Mouse (Mus musculus): Measurements from ENCODE around the gene 2700097O09Rik.
A peak's percentile ranks its signal among the peaks of the same experiment; 100 is the strongest.
"Not testable (repeated sequence)": the region's sequence is repeated elsewhere in the genome, so short reads cannot be mapped to it uniquely, and the experiment has no call there.

2700097O09Rik gene

GRCm38 (mm10) chr12:55079726-55080600, at the start of gene 2700097O09Rik, which contains the start of gene Srp54a:
Gene 2700097O09Rik, minus strand, starts transcription at chr12:55080110.
Gene Srp54a, plus strand, starts transcription at chr12:55080262.
- peak; percentile 98 for DNase-seq

- DNase-seq = not testable (repeated sequence)
These were observed 44.8 kb upstream of the 2700097O09Rik start for GRCm38 (mm10) chr12:55124731-55125130.

GRCm38 (mm10) chr12:55124242-55124641, 44.3 kb upstream of the 2700097O09Rik start, which contains the start of gene Fam177a:
Gene Fam177a, plus strand, starts transcription at chr12:55124469.
- DNase-seq = not testable (repeated sequence)

- not testable (repeated sequence) for DNase-seq
These were observed 32.7 kb upstream of the 2700097O09Rik start for GRCm38 (mm10) chr12:55112616-55113015.

- DNase-seq = not testable (repeated sequence)
These were observed 12.2 kb upstream of the 2700097O09Rik start for GRCm38 (mm10) chr12:55092127-55092526.

- not testable (repeated sequence) for DNase-seq
These were observed 662 bp upstream of the 2700097O09Rik start for GRCm38 (mm10) chr12:55080601-55080942.

- not testable (repeated sequence) for DNase-seq
These were observed 1.2 kb downstream of the 2700097O09Rik start for GRCm38 (mm10) chr12:55078706-55079105.

- no peak for DNase-seq
These were observed 4.6 kb downstream of the 2700097O09Rik start for GRCm38 (mm10) chr12:55075296-55075695.

- DNase-seq = no peak
These were observed 6.2 kb downstream of the 2700097O09Rik start for GRCm38 (mm10) chr12:55073686-55074085.

GRCm38 (mm10) chr12:55072495-55072894, 7.4 kb downstream of the 2700097O09Rik start:
- no peak for DNase-seq

- DNase-seq = no peak
These were observed 17.8 kb downstream of the 2700097O09Rik start for GRCm38 (mm10) chr12:55062141-55062540.

GRCm38 (mm10) chr12:55061006-55061405, 18.9 kb downstream of the 2700097O09Rik start:
- no peak for DNase-seq

- DNase-seq = no peak
These were observed 19.6 kb downstream of the 2700097O09Rik start for GRCm38 (mm10) chr12:55060212-55060898.

- DNase-seq = no peak
These were observed 20.1 kb downstream of the 2700097O09Rik start for GRCm38 (mm10) chr12:55059812-55060211.

GRCm38 (mm10) chr12:55058865-55059615, 20.9 kb downstream of the 2700097O09Rik start:
- DNase-seq = no peak

- DNase-seq = no peak
These were observed 23.2 kb downstream of the 2700097O09Rik start for GRCm38 (mm10) chr12:55056703-55057102.

- no peak for DNase-seq
These were observed 25.2 kb downstream of the 2700097O09Rik start for GRCm38 (mm10) chr12:55054551-55055241.

- no peak for DNase-seq
These were observed 26.6 kb downstream of the 2700097O09Rik start for GRCm38 (mm10) chr12:55053267-55053666.

GRCm38 (mm10) chr12:55051210-55052173, 28.4 kb downstream of the 2700097O09Rik start:
- DNase-seq = no peak

GRCm38 (mm10) chr12:55049731-55050353, 30.1 kb downstream of the 2700097O09Rik start:
- DNase-seq = no peak

- DNase-seq = no peak
These were observed 38.9 kb downstream of the 2700097O09Rik start for GRCm38 (mm10) chr12:55041011-55041410.
